Mouse (Mus musculus): ENCODE results near the gene Crlf1. TPM values are rescaled to one million over a fixed set of nuclear protein-coding genes. Genes with fewer than 3 reads are reported as not detected.

Gene Crlf1
- polyA plus RNA-seq (2017; shearing (Covaris generic)) = not detected

GRCm38 (mm10) chr8:70492664-70493640 is at the start of gene Crlf1:
Gene Crlf1, plus strand, starts transcription at chr8:70493158.

GRCm38 (mm10) chr8:70476333-70477268 is 16.4 kb upstream of the Crlf1 start, which contains the start of gene Klhl26:
Gene Klhl26, minus strand, starts transcription at chr8:70476968.

GRCm38 (mm10) chr8:70486941-70487520 is 5.9 kb upstream of the Crlf1 start, which contains the start of gene Tmem59l:
Gene Tmem59l, minus strand, starts transcription at chr8:70487358.

GRCm38 (mm10) chr8:70506328-70507026 is 13.5 kb downstream of the Crlf1 start, which contains the start of gene Rex1bd:
Gene Rex1bd, minus strand, starts transcription at chr8:70506752.

GRCm38 (mm10) chr8:70510228-70510915 is 17.4 kb downstream of the Crlf1 start, which contains the start of gene Uba52:
Gene Uba52, minus strand, starts transcription at chr8:70510801.

GRCm38 (mm10) chr8:70527512-70528181 is 34.7 kb downstream of the Crlf1 start, which contains the start of the genes Fkbp8 and Kxd1:
Gene Fkbp8, plus strand, starts transcription at chr8:70527724.
Gene Kxd1, minus strand, starts transcription at chr8:70527956.

GRCm38 (mm10) chr8:70539077-70539813 is 46.3 kb downstream of the Crlf1 start, which contains the start of gene Ell:
Gene Ell, plus strand, starts transcription at chr8:70539457.

Other genes with a start within 250 kb of the Crlf1 start
- gene Homer3, start 210.3 kb upstream of the Crlf1 start, polyA plus RNA-seq (2017; shearing (Covaris generic)) = 0.27 TPM
- gene Ddx49, start 190.7 kb upstream of the Crlf1 start, polyA plus RNA-seq (2017; shearing (Covaris generic)) = 52.9 TPM
- gene Cope, start 190.6 kb upstream of the Crlf1 start, polyA plus RNA-seq (2017; shearing (Covaris generic)) = 354 TPM
- not detected for gene Cers1, start 177.4 kb upstream of the Crlf1 start, polyA plus RNA-seq (2017; shearing (Covaris generic))
- 0.28 TPM for gene Gdf1, start 163.3 kb upstream of the Crlf1 start, polyA plus RNA-seq (2017; shearing (Covaris generic))
- gene Upf1, start 139.9 kb upstream of the Crlf1 start, polyA plus RNA-seq (2017; shearing (Covaris generic)) = 4.7 TPM
- 0.20 TPM for gene Comp, start 119.6 kb upstream of the Crlf1 start, polyA plus RNA-seq (2017; shearing (Covaris generic))
- 14.5 TPM for gene Crtc1, start 53.6 kb upstream of the Crlf1 start, polyA plus RNA-seq (2017; shearing (Covaris generic))
- gene Klhl26, start 16.2 kb upstream of the Crlf1 start, polyA plus RNA-seq (2017; shearing (Covaris generic)) = 15.2 TPM
- gene Tmem59l, start 5.8 kb upstream of the Crlf1 start, polyA plus RNA-seq (2017; shearing (Covaris generic)) = not detected
- gene Rex1bd, start 13.6 kb downstream of the Crlf1 start, polyA plus RNA-seq (2017; shearing (Covaris generic)) = 105 TPM
- 1,261 TPM for gene Uba52, start 17.6 kb downstream of the Crlf1 start, polyA plus RNA-seq (2017; shearing (Covaris generic))
- gene Fkbp8, start 34.6 kb downstream of the Crlf1 start, polyA plus RNA-seq (2017; shearing (Covaris generic)) = 429 TPM
- gene Kxd1, start 34.8 kb downstream of the Crlf1 start, polyA plus RNA-seq (2017; shearing (Covaris generic)) = 94.0 TPM
- 41.2 TPM for gene Ell, start 46.3 kb downstream of the Crlf1 start, polyA plus RNA-seq (2017; shearing (Covaris generic))
- 71.1 TPM for gene Isyna1, start 101.2 kb downstream of the Crlf1 start, polyA plus RNA-seq (2017; shearing (Covaris generic))
- 17.3 TPM for gene Ssbp4, start 115.7 kb downstream of the Crlf1 start, polyA plus RNA-seq (2017; shearing (Covaris generic))
- gene Lrrc25, start 123.0 kb downstream of the Crlf1 start, polyA plus RNA-seq (2017; shearing (Covaris generic)) = 0.33 TPM
- gene Gdf15, start 139.3 kb downstream of the Crlf1 start, polyA plus RNA-seq (2017; shearing (Covaris generic)) = not detected
- 8.9 TPM for gene Pgpep1, start 167.2 kb downstream of the Crlf1 start, polyA plus RNA-seq (2017; shearing (Covaris generic))
- 297 TPM for gene Lsm4, start 180.1 kb downstream of the Crlf1 start, polyA plus RNA-seq (2017; shearing (Covaris generic))
- 18.4 TPM for gene Jund, start 205.8 kb downstream of the Crlf1 start, polyA plus RNA-seq (2017; shearing (Covaris generic))
- gene Iqcn, start 210.3 kb downstream of the Crlf1 start, polyA plus RNA-seq (2017; shearing (Covaris generic)) = 0.13 TPM
- not detected for gene Gm3336, start 225.4 kb downstream of the Crlf1 start, polyA plus RNA-seq (2017; shearing (Covaris generic))
- 0.61 TPM for gene Pde4c, start 230.6 kb downstream of the Crlf1 start, polyA plus RNA-seq (2017; shearing (Covaris generic))

Data from activated CD4-positive, CD25-positive, alpha-beta regulatory T cell, adult 9 weeks (primary cell).